Mouse (Mus musculus) limb, embryonic 12.5 days (tissue): ENCODE results near the gene Olfr138. TPM values are rescaled to one million over a fixed set of nuclear protein-coding genes. Genes with fewer than 3 reads are reported as not detected.

Experiments used
- ATAC-seq: fragments of 200-750 bp; cut with Nextera tagmentation; 2 replicates; pipeline ENCODE4 v1.8.0; 2017; ENCODE audit warnings: low read depth, moderate TSS enrichment; ENCODE audit not compliant: insufficient number of reproducible peaks, insufficient read depth, low FRiP score, low TSS enrichment
- H3K27ac ChIP-seq: fragments of 300-500 bp; sonication (generic); 2 replicates; pipeline ENCODE4 v1.5.1; 2016; ENCODE audit warnings: mild to moderate bottlenecking, moderate library complexity
- H3K27me3 ChIP-seq: fragments of 300-500 bp; sonication (generic); 2 replicates; pipeline ENCODE4 v1.6.1; 2016; ENCODE audit warnings: mild to moderate bottlenecking, moderate library complexity
- H3K36me3 ChIP-seq: fragments of 300-500 bp; sonication (generic); 2 replicates; pipeline ENCODE4 v1.6.1; 2016; ENCODE audit warnings: mild to moderate bottlenecking, moderate library complexity
- H3K4me1 ChIP-seq: fragments of 300-500 bp; sonication (generic); replicated peaks from 2 replicates; pipeline ENCODE4 v1.6.1; 2016
- H3K4me2 ChIP-seq: fragments of 300-500 bp; sonication (generic); 2 replicates; pipeline ENCODE4 v1.6.1; 2016; ENCODE audit warnings: mild to moderate bottlenecking, moderate library complexity
- H3K4me3 ChIP-seq: fragments of 300-500 bp; sonication (generic); replicated peaks from 2 replicates; pipeline ENCODE4 v1.5.1; 2016; ENCODE audit warnings: mild to moderate bottlenecking
- H3K9ac ChIP-seq: fragments of 300-500 bp; sonication (generic); replicated peaks from 2 replicates; pipeline ENCODE4 v1.6.1; 2016; ENCODE audit warnings: mild to moderate bottlenecking, moderate library complexity
- H3K9me3 ChIP-seq: fragments of 300-500 bp; sonication (generic); 2 replicates; pipeline ENCODE4 v1.6.1; 2016; ENCODE audit warnings: mild to moderate bottlenecking, moderate library complexity
- WGBS: fragments of 180-500 bp; shearing (Covaris S2); methylation state at CpG from one replicate; pipeline ENCODE4 v1.1.7; 2016; 5-methylcytosine and 5-hydroxymethylcytosine counted together
- polyA plus RNA-seq: library from polyadenylated mRNA; unstranded; fragments of >200 nt; fragmentation: Nextera tagmentation; extraction: Ambion mirVana; gene quantifications from 2 replicates; pipeline ENCODE4 v1.2.1, GENCODE M21; 2016

Olfr138 gene
- not detected in 2 replicates for polyA plus RNA-seq

GRCm38 (mm10) chr17:38260735-38261134, at the start of gene Olfr138:
Olfr138 (plus strand) TSS chr17:38261035.
- Histone ChIP-seq H3K36me3 (no peaks in the 10 kb centered on the region), H3K4me3 (no peak within 1 kb of the TSS), H3K4me2 (no peak within 1 kb of the TSS), H3K4me1 (no peaks in the 10 kb centered on the region), H3K9ac (no peak within 1 kb of the TSS), H3K9me3 (peaks cover 8% of the 10 kb centered on the region), H3K27ac (no peak within 1 kb of the TSS), H3K27me3 (no peaks in the 10 kb centered on the region)
- 76% methylated on average over 1 of the region's 1 CpGs for WGBS
- no peak for ATAC-seq

- H3K4me2 ChIP-seq = no peak within 1 kb of the TSS
- ATAC-seq = no peak
- no peak within 1 kb of the TSS for H3K27ac ChIP-seq
These were observed 46.6 kb downstream of the Olfr138 start, which contains the start of gene Olfr137 for GRCm38 (mm10) chr17:38307470-38307869. Olfr137 (minus strand) TSS chr17:38307570.

More at GRCm38 (mm10) chr17:38307470-38307869, 46.6 kb downstream of the Olfr138 start, which contains the start of gene Olfr137:
- no peak within 1 kb of the TSS for H3K4me3 ChIP-seq
- no peaks in the 10 kb centered on the region for H3K36me3 ChIP-seq
- no peaks in the 10 kb centered on the region for H3K27me3 ChIP-seq
- no peak within 1 kb of the TSS for H3K9ac ChIP-seq
- H3K9me3 ChIP-seq = peaks cover 15% of the 10 kb centered on the region
- no peaks in the 10 kb centered on the region for H3K4me1 ChIP-seq

Other genes with a start within 250 kb of the Olfr138 start
- gene Olfr129, start 201.0 kb upstream of the Olfr138 start, polyA plus RNA-seq = not detected in 2 replicates
- gene Olfr130, start 197.1 kb upstream of the Olfr138 start, polyA plus RNA-seq = not detected in 2 replicates
- gene Olfr131, start 172.3 kb upstream of the Olfr138 start, polyA plus RNA-seq = not detected in 2 replicates
- not detected in 2 replicates for gene Olfr132, start 126.5 kb upstream of the Olfr138 start, polyA plus RNA-seq
- gene Olfr133, start 115.8 kb upstream of the Olfr138 start, polyA plus RNA-seq = not detected in 2 replicates
- not detected in 2 replicates for gene Olfr134, start 89.6 kb upstream of the Olfr138 start, polyA plus RNA-seq
- gene Olfr135, start 56.7 kb upstream of the Olfr138 start, polyA plus RNA-seq = not detected in 2 replicates
- gene Olfr137, start 46.5 kb downstream of the Olfr138 start, polyA plus RNA-seq = not detected in 2 replicates
- not detected in 2 replicates for gene Olfr136, start 68.8 kb downstream of the Olfr138 start, polyA plus RNA-seq
- gene Esp36, start 159.2 kb downstream of the Olfr138 start, polyA plus RNA-seq = not detected in 2 replicates